Mouse (Mus musculus) testis, adult 2 months (tissue): ENCODE results near the gene Bpi.

Experiments
- CTCF ChIP-seq: fragments of 200-500 bp; IDR thresholded peaks from 2 replicates; pipeline ENCODE4 v1.5.1; 2012; ENCODE audit warnings: low read depth, mild to moderate bottlenecking, inconsistent platforms, low read length, moderate library complexity; ENCODE audit not compliant: control insufficient read depth, insufficient read depth, insufficient replicate concordance
- POLR2A ChIP-seq: fragments of 200-500 bp; IDR thresholded peaks from 2 replicates; pipeline ENCODE4 v1.6.1; 2012; ENCODE audit warnings: low read depth, mild to moderate bottlenecking, inconsistent platforms, low read length, moderate library complexity; ENCODE audit not compliant: control insufficient read depth

- no peak for TF ChIP-seq CTCF
- no peak for TF ChIP-seq POLR2A
Measured at GRCm38 (mm10) chr2:158276878-158277277, 19.0 kb downstream of the Bpi start.
